Mouse (Mus musculus): ENCODE measurements around the gene Cox6b2. TPM values are rescaled to one million over a fixed set of nuclear protein-coding genes. Genes with fewer than 3 reads are reported as not detected.

Gene Cox6b2
- total RNA-seq, 2 experiments from 2014 or later, result 0.87 to 1.3 TPM

- no peak for DNase-seq (ENCODE audit: low spot score)
Measured at GRCm38 (mm10) chr7:4723508-4723907, 29.4 kb downstream of the Cox6b2 start.

GRCm38 (mm10) chr7:4719276-4719675 is 33.6 kb downstream of the Cox6b2 start:
- no peak for DNase-seq (ENCODE audit: low spot score)

- no peak for DNase-seq (ENCODE audit: low spot score)
Measured at GRCm38 (mm10) chr7:4716955-4717354, 35.9 kb downstream of the Cox6b2 start.

GRCm38 (mm10) chr7:4712594-4712993 is 40.3 kb downstream of the Cox6b2 start:
- no peak for DNase-seq (ENCODE audit: low spot score)

- DNase-seq (ENCODE audit: low spot score), result peak; percentile 40
Measured at GRCm38 (mm10) chr7:4705098-4705497, 47.8 kb downstream of the Cox6b2 start.

GRCm38 (mm10) chr7:4703195-4703594 is 49.7 kb downstream of the Cox6b2 start:
- no peak for DNase-seq (ENCODE audit: low spot score)

- no peak for DNase-seq (ENCODE audit: low spot score)
Measured at GRCm38 (mm10) chr7:4702334-4702733, 50.6 kb downstream of the Cox6b2 start.

Other genes with a start within 250 kb of the Cox6b2 start
- 100 to 1,000 TPM; 656 to 752 TPM for gene Tnnt1, start 236.7 kb downstream of the Cox6b2 start, total RNA-seq (2021)
- gene Tnni3, start 228.9 kb downstream of the Cox6b2 start, total RNA-seq (2021), result not detected
- gene Dnaaf3, start 220.6 kb downstream of the Cox6b2 start, total RNA-seq (2021), result not detected
- gene Syt5, start 205.6 kb downstream of the Cox6b2 start, total RNA-seq (2021), result not detected
- gene Ptprh, start 149.1 kb downstream of the Cox6b2 start, total RNA-seq (2021), result not detected
- gene Tmem86b, start 121.7 kb downstream of the Cox6b2 start, total RNA-seq (2021), result 1 to 10 TPM; 2.3 to 2.6 TPM
- 10 to 100 TPM; 45.8 to 46.6 TPM for gene Ppp6r1, start 94.1 kb downstream of the Cox6b2 start, total RNA-seq (2021)
- 10 to 100 TPM; 22.1 to 23.9 TPM for gene Hspbp1, start 68.0 kb downstream of the Cox6b2 start, total RNA-seq (2021)
- gene Brsk1, start 62.5 kb downstream of the Cox6b2 start, total RNA-seq (2021), result under 1 TPM; 0.50 to 0.64 TPM
- not detected for gene Tmem150b, start 27.8 kb downstream of the Cox6b2 start, total RNA-seq (2021)
- gene Kmt5c, start 13.0 kb downstream of the Cox6b2 start, total RNA-seq (2021), result 1 to 10 TPM; 5.5 to 5.6 TPM
- not detected for gene Fam71e2, start 18.2 kb upstream of the Cox6b2 start, total RNA-seq (2021)
- under 1 TPM in 1 of 2 experiments, not detected in 1; 0.14 TPM for gene Il11, start 29.8 kb upstream of the Cox6b2 start, total RNA-seq (2021)
- gene Tmem190, start 29.8 kb upstream of the Cox6b2 start, total RNA-seq (2021), result not detected
- gene Tmem238, start 36.6 kb upstream of the Cox6b2 start, total RNA-seq (2021), result 10 to 100 TPM in 1 of 2 experiments, 1 to 10 TPM in 1; 7.1 to 10.0 TPM
- 100 to 1,000 TPM; 582 to 601 TPM for gene Rpl28, start 39.8 kb upstream of the Cox6b2 start, total RNA-seq (2021)
- gene Ube2s, start 59.5 kb upstream of the Cox6b2 start, total RNA-seq (2021), result 10 to 100 TPM; 84.1 to 86.9 TPM
- gene Shisa7, start 91.6 kb upstream of the Cox6b2 start, total RNA-seq (2021), result not detected
- gene Isoc2b, start 117.2 kb upstream of the Cox6b2 start, total RNA-seq (2021), result 1 to 10 TPM; 6.0 to 8.2 TPM
- 10 to 100 TPM; 26.9 to 32.6 TPM for gene Isoc2a, start 124.1 kb upstream of the Cox6b2 start, total RNA-seq (2021)
- gene Gm36210, start 153.4 kb upstream of the Cox6b2 start, total RNA-seq (2021), result under 1 TPM; 0.18 to 0.64 TPM
- 1 to 10 TPM; 8.7 to 8.9 TPM for gene Zfp628, start 162.1 kb upstream of the Cox6b2 start, total RNA-seq (2021)
- gene Nat14, start 168.9 kb upstream of the Cox6b2 start, total RNA-seq (2021), result 1 to 10 TPM; 3.2 to 4.6 TPM
- gene Ssc5d, start 172.7 kb upstream of the Cox6b2 start, total RNA-seq (2021), result 1 to 10 TPM; 3.9 to 4.7 TPM
- 100 to 1,000 TPM in 1 of 2 experiments, 10 to 100 TPM in 1; 37.4 to 119 TPM for gene Sbk2, start 211.3 kb upstream of the Cox6b2 start, total RNA-seq (2021)
- gene Sbk3, start 218.1 kb upstream of the Cox6b2 start, total RNA-seq (2021), result 10 to 100 TPM in 1 of 2 experiments, 1 to 10 TPM in 1; 1.8 to 15.5 TPM
- 10 to 100 TPM in 1 of 2 experiments, 1 to 10 TPM in 1; 8.7 to 13.9 TPM for gene Zfp579, start 243.1 kb upstream of the Cox6b2 start, total RNA-seq (2021)

Data from gastrocnemius, adult 18-20 months (tissue).